Comparison of ENCODE assay signal across 9 mouse cellular contexts in the genomic region with DNA sequence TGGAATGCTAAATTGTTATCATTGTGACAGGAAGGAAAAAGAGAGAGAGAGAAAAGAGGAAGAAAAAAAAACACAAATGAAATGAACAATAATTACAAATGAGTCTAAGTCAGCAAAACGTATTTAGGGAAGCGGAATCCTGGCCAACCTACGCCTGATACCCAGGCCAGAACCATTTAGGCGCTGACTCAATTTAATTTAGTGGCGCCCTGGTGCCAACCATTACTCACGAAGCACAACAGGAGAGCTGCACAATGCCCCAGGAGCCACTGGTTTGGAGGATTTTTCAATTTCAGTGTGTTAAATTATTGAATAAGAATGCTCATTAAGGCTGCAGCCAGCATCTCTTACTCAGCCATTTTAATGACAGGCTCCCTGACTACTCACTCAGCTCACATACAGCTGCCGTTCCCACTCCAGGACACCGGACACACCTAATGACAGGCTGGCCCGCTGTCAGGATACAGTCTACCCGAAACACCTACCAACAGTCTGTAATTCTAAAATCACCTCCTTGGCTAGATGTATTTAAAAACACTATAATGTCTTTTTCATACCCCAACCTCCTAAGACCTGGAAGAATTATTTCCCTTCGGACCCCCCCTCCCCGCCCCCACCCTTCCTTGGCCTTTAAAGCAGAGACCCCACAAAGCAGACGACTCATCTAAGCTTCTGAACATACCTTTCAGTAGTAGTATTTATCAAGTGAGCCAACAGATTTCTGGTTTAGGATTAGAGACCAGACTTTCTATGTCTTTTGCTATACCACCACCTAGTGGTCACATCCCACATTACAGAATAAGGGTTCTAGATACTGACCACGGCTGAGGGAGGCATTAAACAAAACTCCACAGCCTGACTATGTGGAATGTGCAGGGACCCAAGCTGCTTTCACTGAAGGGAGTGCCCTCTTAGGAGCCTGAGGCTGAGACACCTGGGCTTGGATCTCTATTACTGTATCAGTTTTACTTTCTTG. TPM values are rescaled to one million over a fixed set of nuclear protein-coding genes. Genes with fewer than 3 reads are reported as not detected.
DNase-seq lines count a peak whose midpoint lies in the region; TF ChIP-seq lines count a peak whose summit lies in the region.
"Had no signal": no experiment of that assay in that cellular context is flagged by ENCODE, and none has a peak within 500 bp of the region (broad histone marks: within the 10 kb centered on the region; RNA-seq: fewer than 3 reads in every experiment).

No protein-coding gene starts in this region.

- H3K4me1 ChIP-seq in ES-Bruce4 (ENCODE audit: control insufficient read depth, insufficient read depth, low read length), result no peaks in the 10 kb centered on the region
- H3K4me1 ChIP-seq: limb, embryonic 13.5 days had no signal

- H3K4me3 ChIP-seq in ES-Bruce4 (ENCODE audit: low read depth, low read length) (no peak overlapping the region), macrophage (ENCODE audit: inconsistent target) (no peak overlapping the region)
- H3K4me3 ChIP-seq: limb, embryonic 13.5 days had no signal

- no peak for TF ChIP-seq EP300 in ES-Bruce4 (IDR thresholded peaks at IDR 0.05; ENCODE audit: insufficient read depth, low read depth, low read length)

- TF ChIP-seq POLR2A in ES-Bruce4 (IDR thresholded peaks at IDR 0.05; ENCODE audit: insufficient read depth, low read length), result no peak

- no peaks in the 10 kb centered on the region for H3K79me2 ChIP-seq in macrophage (ENCODE audit: inconsistent target)

- intact Hi-C loops in heart, postnatal 14 days (cut with DNase I), result loop anchor here (1.0 to 10.0 kb wide), 2 partner anchors 77 to 761 kb away; no protein-coding TSS in a partner anchor

- H3K9me3 ChIP-seq in ES-Bruce4 (replicated peaks; ENCODE audit: control insufficient read depth, insufficient read depth, low read length, poor library complexity, severe bottlenecking), result no peaks in the 10 kb centered on the region
- H3K9me3 ChIP-seq: limb, embryonic 13.5 days had no signal

- H3K27ac ChIP-seq in ES-Bruce4 (ENCODE audit: insufficient read depth, low read length) (no peak overlapping the region), macrophage (peak overlapping the region; percentile 46)
- H3K27ac ChIP-seq: limb, embryonic 13.5 days had no signal

- TF ChIP-seq CTCF in ES-Bruce4 (IDR thresholded peaks at IDR 0.05; ENCODE audit: low read depth, low read length), result peak; percentile 11

- H3K36me3 ChIP-seq in ES-Bruce4 (ENCODE audit: control insufficient read depth, insufficient read depth, low read length, poor library complexity, severe bottlenecking), result peaks cover 21% of the 10 kb centered on the region
- no peaks in the 10 kb centered on the region for H3K36me3 ChIP-seq in macrophage (ENCODE audit: inconsistent target)
- H3K36me3 ChIP-seq: limb, embryonic 13.5 days had no signal

- DNase-seq in gastrocnemius, adult 18-20 months (ENCODE audit: low spot score), result peak; percentile 81
- DNase-seq in gastrocnemius, adult 8-10 months (ENCODE audit: low spot score in 2 of 2), result no peak
- DNase-seq in cerebellum, adult 9-10 months, result peak; percentile 95
- peak; percentile 39 to 80 for DNase-seq in heart, postnatal 14 days
- peak; percentile 85 for DNase-seq in layer of hippocampus, adult 11-12 months (ENCODE audit: low spot score)
- peak; percentile 43 for DNase-seq in right cerebral cortex, postnatal 14 days

- H3K9ac ChIP-seq in ES-Bruce4 (ENCODE audit: low read depth, poor library complexity, severe bottlenecking), result no peak overlapping the region
- H3K9ac ChIP-seq: limb, embryonic 13.5 days had no signal

- WGBS in macrophage (ENCODE audit: missing documents), result 68% methylated on average over 14 of the region's 14 CpGs

- no peaks in the 10 kb centered on the region for H3K27me3 ChIP-seq in ES-Bruce4 (ENCODE audit: control insufficient read depth, insufficient read depth, low read length, poor library complexity, severe bottlenecking)
- H3K27me3 ChIP-seq: limb, embryonic 13.5 days had no signal

RNA-seq across cellular contexts. Expression of gene Gpr68, which starts 17.9 kb away (rescaled TPM):
- under 1 TPM in 1 of 2 experiments, not detected in 1; 0.26 TPM for total RNA-seq in gastrocnemius, adult 18-20 months (2021)
- total RNA-seq in gastrocnemius, adult 8-10 months (2022), result under 1 TPM in 1 of 4 experiments, not detected in 3; 0.15 TPM
- 0.43 and 0.62 TPM in 2 replicates for polyA plus RNA-seq in ES-Bruce4 (2011; ENCODE audit: insufficient read depth, insufficient read length, low read depth, missing spikeins)
- total RNA-seq in heart, postnatal 14 days (2021), result under 1 TPM; 0.38 to 0.41 TPM
- total RNA-seq in macrophage (2018; cell fraction: chromatin; rRNA removed), result 1 to 10 TPM in 8 of 26 experiments, under 1 TPM in 16, not detected in 2; 0.22 to 4.4 (median 0.70) TPM
- 1 to 10 TPM in 10 of 26 experiments, under 1 TPM in 16; 0.15 to 3.5 (median 0.73) TPM for total RNA-seq in macrophage (2018; cell fraction: cytosol; rRNA removed)
- 1 to 10 TPM in 20 of 26 experiments, under 1 TPM in 6; 0.34 to 3.0 (median 1.5) TPM for total RNA-seq in macrophage (2018; cell fraction: nucleus; rRNA removed)
- polyA plus RNA-seq in macrophage (2018), result 0.07 to 1.3 TPM (median 0.72 TPM) in 3 replicates

Comparison
In these comparisons a context has a peak if more than half of its experiments do, and no peak if none do; other contexts are left out.
1. DNase-seq: peak in gastrocnemius, adult 18-20 months (single experiment), cerebellum, adult 9-10 months (single experiment), heart, postnatal 14 days (2 of 2), layer of hippocampus, adult 11-12 months (single experiment) and right cerebral cortex, postnatal 14 days (single experiment); none in gastrocnemius, adult 8-10 months (0 of 2).